Mouse (Mus musculus) spleen, adult 2 months (tissue): ENCODE measurements around the gene Slc15a1.

Experiments
- CTCF ChIP-seq: fragments of 200-500 bp; IDR thresholded peaks from 2 replicates; pipeline ENCODE4 v1.5.1; 2011; ENCODE audit warnings: mild to moderate bottlenecking, inconsistent platforms; ENCODE audit not compliant: insufficient read depth, insufficient read length, insufficient replicate concordance; ENCODE audit errors: extremely low read depth
- POLR2A ChIP-seq: fragments of 200-500 bp; IDR thresholded peaks from 2 replicates; pipeline ENCODE4 v1.6.1; 2011; ENCODE audit warnings: low read depth, low read length, inconsistent platforms

DNA sequence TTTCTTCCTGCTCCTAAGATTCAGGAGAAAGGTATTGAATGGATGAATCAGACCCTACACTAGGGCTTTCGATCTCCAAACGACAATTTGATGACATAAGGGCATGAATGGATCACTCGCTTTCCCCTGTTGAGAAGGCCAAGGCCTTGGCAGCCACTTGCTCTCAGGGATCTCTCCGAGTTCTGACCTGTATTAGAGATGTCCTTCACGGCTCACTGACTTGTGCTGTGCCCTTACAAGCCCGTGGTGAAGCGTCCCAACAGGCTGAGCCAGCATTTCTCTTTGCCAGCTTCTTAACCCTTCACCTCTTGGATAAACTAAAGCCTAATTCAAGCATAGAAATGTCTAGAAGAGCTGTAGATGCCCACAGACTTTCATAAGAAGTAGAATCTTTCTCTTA is 22.9 kb downstream of the Slc15a1 start:
- TF ChIP-seq CTCF (no peak), POLR2A (no peak)
